ENCODE assay signal across 34 mouse cellular contexts in the genomic region with DNA sequence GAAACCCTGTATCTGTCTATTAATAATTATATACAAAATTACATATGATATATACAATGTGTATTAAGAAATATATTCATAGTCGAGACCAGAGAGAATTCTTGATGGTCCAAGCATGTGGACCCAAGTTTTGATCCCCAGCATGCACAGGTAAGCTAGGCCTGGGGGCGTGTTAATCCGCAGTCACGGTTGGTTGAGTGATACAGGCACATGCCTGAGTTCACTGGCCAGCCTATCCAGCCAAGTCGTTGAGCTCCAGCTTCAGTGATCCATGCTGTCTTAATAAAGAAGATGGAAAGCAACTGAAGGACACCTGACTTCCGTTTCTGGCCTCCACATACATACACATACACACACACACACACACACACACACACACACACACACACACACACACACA. TPM values are rescaled to one million over a fixed set of nuclear protein-coding genes. Genes with fewer than 3 reads are reported as not detected.
"Had no signal": no experiment of that assay in that cellular context is flagged by ENCODE, and none has a peak within 500 bp of the region (broad histone marks: within the 10 kb centered on the region; RNA-seq: fewer than 3 reads in every experiment).

No protein-coding gene starts in this region.

- H3K4me3 ChIP-seq: gastrocnemius, adult 2 months; heart, adult 2 months; heart, embryonic 13.5 days; heart, embryonic 15.5 days; hindbrain, embryonic 10.5 days; hindbrain, embryonic 12.5 days; intestine, embryonic 15.5 days; layer of hippocampus, adult 2 months; left cerebral cortex, adult 2 months; limb, embryonic 10.5 days; limb, embryonic 12.5 days; liver, embryonic 13.5 days; liver, embryonic 15.5 days had no signal

- DNase-seq: forebrain, postnatal 0 days; gastrocnemius, adult 2 months; gastrocnemius, postnatal 10 days; gastrocnemius, postnatal 25 days; heart, adult 2 months; heart, postnatal 4 days; liver; liver, embryonic 13.5 days; liver, postnatal 0 days; lung, adult 2 months had no signal

- H3K9ac ChIP-seq: forebrain, postnatal 0 days; heart, embryonic 13.5 days; heart, embryonic 15.5 days; hindbrain, embryonic 12.5 days; hindbrain, embryonic 14.5 days; intestine, embryonic 15.5 days; limb, embryonic 12.5 days; liver, embryonic 13.5 days; liver, embryonic 15.5 days; liver, postnatal 0 days had no signal

- H3K27ac ChIP-seq: gastrocnemius, adult 2 months; heart, adult 2 months; heart, embryonic 13.5 days; heart, embryonic 15.5 days; hindbrain, embryonic 10.5 days; hindbrain, embryonic 12.5 days; hindbrain, embryonic 14.5 days; intestine, embryonic 15.5 days; layer of hippocampus, adult 2 months; left cerebral cortex, adult 2 months; limb, embryonic 10.5 days; limb, embryonic 12.5 days; liver, embryonic 13.5 days; liver, embryonic 15.5 days had no signal

- H3K27me3 ChIP-seq: heart, embryonic 13.5 days; heart, embryonic 15.5 days; hindbrain, embryonic 12.5 days; intestine, embryonic 15.5 days; limb, embryonic 12.5 days; liver, embryonic 13.5 days; liver, embryonic 15.5 days had no signal

- H3K4me2 ChIP-seq: heart, embryonic 11.5 days; heart, embryonic 13.5 days; heart, embryonic 15.5 days; hindbrain, embryonic 12.5 days; hindbrain, embryonic 14.5 days; intestine, embryonic 15.5 days; limb, embryonic 12.5 days; liver, embryonic 11.5 days; liver, embryonic 13.5 days; liver, embryonic 15.5 days had no signal

- H3K36me3 ChIP-seq: intestine, embryonic 15.5 days; liver, embryonic 13.5 days; liver, embryonic 15.5 days had no signal

- H3K4me1 ChIP-seq: heart, embryonic 13.5 days; heart, embryonic 15.5 days; intestine, embryonic 15.5 days; liver, embryonic 15.5 days had no signal

- ATAC-seq: forebrain, postnatal 0 days; hindbrain, embryonic 16.5 days; inflammation-experienced regulatory T-cells, adult 6 months; intestine, embryonic 15.5 days; intestine, postnatal 0 days; liver, postnatal 0 days had no signal

- H3K9me3 ChIP-seq: heart, embryonic 13.5 days; heart, embryonic 15.5 days; hindbrain, embryonic 10.5 days; hindbrain, embryonic 12.5 days; intestine, embryonic 15.5 days; limb, embryonic 10.5 days; limb, embryonic 12.5 days; liver, embryonic 13.5 days; liver, embryonic 15.5 days had no signal

RNA-seq across cellular contexts. Expression of gene Pon1, which starts 57.7 kb away (rescaled TPM):
- total RNA-seq: granulocyte monocyte progenitor cell, adult 5-6 weeks; heart, postnatal 25 days; heart, postnatal 4 days; layer of hippocampus, adult 2 months; layer of hippocampus, postnatal 10 days; layer of hippocampus, postnatal 25 days; left cerebral cortex, adult 2 months; left cerebral cortex, postnatal 14 days; left cerebral cortex, postnatal 36 days had no signal
- polyA plus RNA-seq: heart, embryonic 13.5 days; heart, embryonic 15.5 days; heart, postnatal 0 days; hindbrain, embryonic 10.5 days; hindbrain, embryonic 12.5 days; inflammation-experienced regulatory T-cells, adult 6 months; intestine, embryonic 15.5 days; intestine, postnatal 0 days; limb, embryonic 10.5 days; limb, embryonic 12.5 days; limb, embryonic 14.5 days had no signal
